Mouse (Mus musculus) lung, adult 2 months (tissue): ENCODE data around the gene Atoh8.

Experiments
- CTCF ChIP-seq: fragments of 200-500 bp; IDR thresholded peaks from 2 replicates; pipeline ENCODE4 v1.5.1; 2011; ENCODE audit warnings: mild to moderate bottlenecking, low read length, control low read depth; ENCODE audit not compliant: insufficient read depth
- POLR2A ChIP-seq: fragments of 200-500 bp; IDR thresholded peaks from 2 replicates; pipeline ENCODE4 v1.6.1; 2011; ENCODE audit warnings: low read depth, mild to moderate bottlenecking, control low read depth, low read length, borderline replicate concordance; ENCODE audit errors: extremely low read depth

- TF ChIP-seq CTCF (no peak), POLR2A (no peak)
Measured at GRCm38 (mm10) chr6:72254588-72255075, 19.3 kb upstream of the Atoh8 start.
